8 mouse cellular contexts compared by ENCODE assay signal in the genomic region with DNA sequence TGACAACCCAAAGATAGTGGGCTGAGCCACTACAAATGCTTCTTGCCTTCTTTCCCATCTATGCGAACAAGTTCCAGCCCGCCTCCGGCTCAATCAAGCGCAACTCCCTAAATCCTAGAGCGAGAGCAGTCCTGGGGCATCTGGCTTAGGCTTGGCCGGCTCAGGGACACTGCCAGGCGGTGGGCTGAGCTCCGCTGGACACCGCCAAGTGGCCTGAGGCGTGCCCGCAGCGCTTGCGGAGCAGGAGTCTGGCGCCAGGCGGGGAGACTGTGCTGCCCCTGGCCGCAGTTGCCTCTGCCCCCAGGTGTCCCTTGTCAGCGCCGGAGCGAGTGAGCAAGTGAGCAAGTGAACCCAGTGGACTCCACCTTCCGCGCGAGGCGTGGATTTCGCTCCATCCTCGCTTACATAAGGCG. TPM values are rescaled to one million over a fixed set of nuclear protein-coding genes. Genes with fewer than 3 reads are reported as not detected.
DNase-seq lines count a peak whose midpoint lies in the region; ATAC-seq and TF ChIP-seq lines count a peak whose summit lies in the region.

No protein-coding gene starts in this region.

- intact Hi-C loops in left cerebral cortex, adult 2 months (cut with DNase I), result loop anchor here (2.0 to 10.0 kb wide), 2 partner anchors 150 to 366 kb away; no protein-coding TSS in a partner anchor

- H3K9ac ChIP-seq in hindbrain, embryonic 14.5 days, result peak overlapping the region; percentile 81
- peak overlapping the region; percentile 33; the same call in 1 of the 2 replicates for H3K9ac ChIP-seq in stomach, embryonic 15.5 days

- DNase-seq in adrenal gland, adult 2 months, result peak; percentile 77
- DNase-seq in cerebellum, adult 9-10 months, result peak; percentile 89
- DNase-seq in frontal cortex, postnatal 10 days (ENCODE audit: low spot score in 2 of 2), result peak; percentile 31 to 62
- peak; percentile 63 for DNase-seq in hindbrain, embryonic 14.5 days (ENCODE audit: low spot score)
- DNase-seq in left cerebral cortex, adult 2 months (ENCODE audit: extremely low spot score in 1 of 2, low spot score in 2 of 2), result peak; percentile 72 to 77
- no peak for DNase-seq in thymus, postnatal 10 days (ENCODE audit: low spot score in 2 of 2)

- H3K27me3 ChIP-seq in hindbrain, embryonic 14.5 days (ENCODE audit: control insufficient read depth, insufficient read depth, low read length), result no peaks in the 10 kb centered on the region
- peaks cover 15% of the 10 kb centered on the region for H3K27me3 ChIP-seq in stomach, embryonic 15.5 days (replicated peaks)

- peak overlapping the region; percentile 61 for H3K4me2 ChIP-seq in hindbrain, embryonic 14.5 days (replicated peaks)
- peak overlapping the region; percentile 90 for H3K4me2 ChIP-seq in stomach, embryonic 15.5 days

- TF ChIP-seq CTCF in left cerebral cortex, adult 2 months (IDR thresholded peaks at IDR 0.05), result peak; percentile 4

- peak overlapping the region; percentile 67 for H3K4me3 ChIP-seq in hindbrain, embryonic 14.5 days (replicated peaks; ENCODE audit: low read length)
- peak overlapping the region; percentile 68 for H3K4me3 ChIP-seq in left cerebral cortex, adult 2 months
- peak overlapping the region; percentile 65 for H3K4me3 ChIP-seq in stomach, embryonic 15.5 days (replicated peaks)

- ATAC-seq in hindbrain, embryonic 14.5 days (ENCODE audit: low FRiP score), result peak; percentile 75
- ATAC-seq in megakaryocyte, adult 5-6 weeks (ENCODE audit: poor library complexity, severe bottlenecking), result peak; percentile 28
- peak; percentile 37 for ATAC-seq in stomach, embryonic 15.5 days (ENCODE audit: insufficient read depth, low FRiP score, low read depth)

- WGBS in hindbrain, embryonic 14.5 days, result 0% methylated on average over 26 of the region's 26 CpGs
- WGBS in stomach, embryonic 15.5 days, result 1% methylated on average over 26 of the region's 26 CpGs

- H3K4me1 ChIP-seq in hindbrain, embryonic 14.5 days (replicated peaks; ENCODE audit: control insufficient read depth, insufficient read depth, low read length), result 0 out of 2 replicates have a peak, but pooled peaks cover 3% of the 10 kb centered on the region
- H3K4me1 ChIP-seq in stomach, embryonic 15.5 days, result peaks cover 7% of the 10 kb centered on the region; the same call in 1 of the 2 replicates

- H3K9me3 ChIP-seq in hindbrain, embryonic 14.5 days (ENCODE audit: control insufficient read depth, low read length), result no peaks in the 10 kb centered on the region
- no peaks in the 10 kb centered on the region for H3K9me3 ChIP-seq in stomach, embryonic 15.5 days

- H3K27ac ChIP-seq in hindbrain, embryonic 14.5 days, result peak overlapping the region; percentile 92
- peak overlapping the region; percentile 99 for H3K27ac ChIP-seq in left cerebral cortex, adult 2 months
- H3K27ac ChIP-seq in stomach, embryonic 15.5 days, result peak overlapping the region; percentile 79

- H3K36me3 ChIP-seq in hindbrain, embryonic 14.5 days (replicated peaks; ENCODE audit: control insufficient read depth, insufficient read depth), result no peaks in the 10 kb centered on the region
- H3K36me3 ChIP-seq in stomach, embryonic 15.5 days, result no peaks in the 10 kb centered on the region

RNA-seq across cellular contexts. Expression of a gene that starts 0.3 kb away (rescaled TPM):
- 1 to 10 TPM; 4.9 to 5.1 TPM for total RNA-seq in adrenal gland, adult 2 months (2021)
- 0.51 and 1.2 TPM in 2 replicates for polyA plus RNA-seq in adrenal gland, adult 2 months (2012; rRNA removed)
- 19.4 and 24.4 TPM in 2 replicates for polyA plus RNA-seq in hindbrain, embryonic 14.5 days (2014; fragmentation: Nextera tagmentation; extraction: Ambion mirVana)
- 10 to 100 TPM; 32.3 to 34.7 TPM for total RNA-seq in left cerebral cortex, adult 2 months (2021)
- 0.84 and 1.2 TPM in 2 replicates for total RNA-seq in megakaryocyte, adult 5-6 weeks (2015)
- total RNA-seq in megakaryocyte, adult 5-6 weeks (2017), result 1.1 and 2.3 TPM in 2 replicates
- polyA plus RNA-seq in stomach, embryonic 15.5 days (2015; fragmentation: Nextera tagmentation; extraction: Ambion mirVana), result 7.0 and 9.1 TPM in 2 replicates

Comparison
In these comparisons a context has a peak if more than half of its experiments do, and no peak if none do; other contexts are left out.
1. DNase-seq: peak in adrenal gland, adult 2 months (single experiment), cerebellum, adult 9-10 months (single experiment), frontal cortex, postnatal 10 days (2 of 2), hindbrain, embryonic 14.5 days (single experiment) and left cerebral cortex, adult 2 months (2 of 2); none in thymus, postnatal 10 days (0 of 2).
2. RNA of a gene that starts 0.3 kb away (total RNA-seq): 32.3 to 34.7 TPM in left cerebral cortex, adult 2 months; 4.9 to 5.1 TPM in adrenal gland, adult 2 months and 0.84 to 2.3 TPM in megakaryocyte, adult 5-6 weeks; every median in the first group is over 4 times any median in the second.
3. Peak in every context shown above with its lines, with median percentiles within 50 percentile points of each other: ATAC-seq, H3K27ac ChIP-seq and H3K4me3 ChIP-seq.